Mouse (Mus musculus): Measurements from ENCODE around the gene Galnt12.

GRCm38 (mm10) chr4:47050167-47050566 is 41.5 kb upstream of the Galnt12 start:
- TF ChIP-seq CTCF (IDR thresholded peaks at IDR 0.05; ENCODE audit: low read depth) = peak; percentile 98
- no peak for TF ChIP-seq EP300 (IDR thresholded peaks at IDR 0.05; ENCODE audit: low read depth)

Measured in heart, postnatal 0 days (tissue).